Comparison of ENCODE assay signal across 26 mouse cellular contexts in genomic region chr15:81356946-81357345, GRCm38 (mm10). TPM values are rescaled to one million over a fixed set of nuclear protein-coding genes. Genes with fewer than 3 reads are reported as not detected.
DNase-seq lines count a peak whose midpoint lies in the region; ATAC-seq and TF ChIP-seq lines count a peak whose summit lies in the region.
"Had no signal": no experiment of that assay in that cellular context is flagged by ENCODE, and none has a peak within 500 bp of the region (broad histone marks: within the 10 kb centered on the region; RNA-seq: fewer than 3 reads in every experiment).

No protein-coding gene starts in this region.

- no peaks in the 10 kb centered on the region for H3K36me3 ChIP-seq in hindbrain, embryonic 16.5 days (ENCODE audit: control insufficient read depth, insufficient read depth, low read length)
- no peaks in the 10 kb centered on the region for H3K36me3 ChIP-seq in hindbrain, embryonic 12.5 days
- H3K36me3 ChIP-seq in stomach, postnatal 0 days (ENCODE audit: control insufficient read depth, insufficient read depth, low read length) = no peaks in the 10 kb centered on the region
- H3K36me3 ChIP-seq: midbrain, embryonic 12.5 days; neural tube, embryonic 15.5 days had no signal

- intact Hi-C loops in heart, postnatal 25 days (cut with DNase I) = no loop called here

- DNase-seq in urinary bladder, adult 2 months (ENCODE audit: low spot score) = peak; percentile 40
- DNase-seq in urinary bladder, postnatal 10 days (ENCODE audit: low spot score) = no peak
- no peak for DNase-seq in stomach, postnatal 0 days (ENCODE audit: low spot score)
- DNase-seq in adrenal gland, postnatal 14 days = no peak
- no peak for DNase-seq in heart, postnatal 25 days (ENCODE audit: low spot score)
- DNase-seq: adrenal gland, adult 2 months; cerebellum, adult 11 months; cerebellum, postnatal 10 days; heart, postnatal 14 days; kidney, adult 11 months; kidney, postnatal 14 days; liver, postnatal 0 days; lung, postnatal 10 days; spleen, adult 18-20 months; thymus, postnatal 25 days had no signal

- WGBS in hindbrain, embryonic 16.5 days = 46% methylated on average over 5 of the region's 5 CpGs
- 50% methylated on average over 5 of the region's 5 CpGs for WGBS in hindbrain, embryonic 12.5 days
- 36% methylated on average over 5 of the region's 5 CpGs for WGBS in stomach, postnatal 0 days

- TF ChIP-seq CTCF in stomach, postnatal 0 days (IDR thresholded peaks at IDR 0.05; ENCODE audit: low read depth) = no peak

- TF ChIP-seq EP300 in stomach, postnatal 0 days (optimal IDR thresholded peaks at IDR 0.05) = no peak

- no peak overlapping the region for H3K9ac ChIP-seq in hindbrain, embryonic 16.5 days (ENCODE audit: low read depth, low read length)
- H3K9ac ChIP-seq in hindbrain, embryonic 12.5 days = no peak overlapping the region
- no peak overlapping the region for H3K9ac ChIP-seq in stomach, postnatal 0 days (ENCODE audit: low read length)
- H3K9ac ChIP-seq: heart, embryonic 12.5 days; liver, postnatal 0 days; midbrain, embryonic 12.5 days; neural tube, embryonic 15.5 days had no signal

- H3K4me1 ChIP-seq in hindbrain, embryonic 16.5 days (ENCODE audit: control insufficient read depth, insufficient read depth, low read depth, low read length) = peaks cover 13% of the 10 kb centered on the region
- H3K4me1 ChIP-seq in hindbrain, embryonic 12.5 days = peaks cover 22% of the 10 kb centered on the region
- 0 out of 2 replicates have a peak, but pooled peaks cover 4% of the 10 kb centered on the region for H3K4me1 ChIP-seq in stomach, postnatal 0 days (replicated peaks; ENCODE audit: control insufficient read depth, insufficient read depth)

- no peak overlapping the region for H3K4me2 ChIP-seq in hindbrain, embryonic 16.5 days (ENCODE audit: low read length)
- H3K4me2 ChIP-seq in hindbrain, embryonic 12.5 days (replicated peaks) = no peak overlapping the region
- peak overlapping the region; percentile 11; the same call in 1 of the 2 replicates for H3K4me2 ChIP-seq in stomach, postnatal 0 days (replicated peaks; ENCODE audit: low read depth)
- H3K4me2 ChIP-seq: heart, embryonic 12.5 days; midbrain, embryonic 12.5 days; neural tube, embryonic 15.5 days had no signal

- peak overlapping the region; percentile 17; the same call in 1 of the 2 replicates for H3K27ac ChIP-seq in hindbrain, embryonic 16.5 days (ENCODE audit: low read depth, low read length)
- H3K27ac ChIP-seq in hindbrain, embryonic 12.5 days = no peak overlapping the region
- H3K27ac ChIP-seq in stomach, postnatal 0 days (replicated peaks) = peak overlapping the region; percentile 63
- H3K27ac ChIP-seq: hindbrain, postnatal 0 days; midbrain, embryonic 12.5 days; neural tube, embryonic 15.5 days had no signal

- H3K27me3 ChIP-seq in hindbrain, embryonic 16.5 days (replicated peaks; ENCODE audit: control insufficient read depth, insufficient read depth, low read length) = no peaks in the 10 kb centered on the region
- H3K27me3 ChIP-seq in hindbrain, embryonic 12.5 days = no peaks in the 10 kb centered on the region
- H3K27me3 ChIP-seq in stomach, postnatal 0 days (ENCODE audit: control insufficient read depth, insufficient read depth, low read length) = no peaks in the 10 kb centered on the region
- H3K27me3 ChIP-seq: heart, embryonic 12.5 days; midbrain, embryonic 12.5 days; neural tube, embryonic 15.5 days had no signal

- H3K4me3 ChIP-seq in hindbrain, embryonic 16.5 days (ENCODE audit: low read length) = no peak overlapping the region
- no peak overlapping the region for H3K4me3 ChIP-seq in hindbrain, embryonic 12.5 days
- no peak overlapping the region for H3K4me3 ChIP-seq in stomach, postnatal 0 days (ENCODE audit: low read depth, low read length)
- H3K4me3 ChIP-seq: heart, embryonic 12.5 days; midbrain, embryonic 12.5 days; neural tube, embryonic 15.5 days had no signal

- no peak for ATAC-seq in hindbrain, embryonic 16.5 days
- ATAC-seq in hindbrain, embryonic 12.5 days (ENCODE audit: low FRiP score) = no peak
- ATAC-seq in stomach, postnatal 0 days (ENCODE audit: low FRiP score, low TSS enrichment) = no peak
- ATAC-seq: hindbrain, postnatal 0 days; liver, postnatal 0 days had no signal

- no peaks in the 10 kb centered on the region for H3K9me3 ChIP-seq in hindbrain, embryonic 16.5 days (ENCODE audit: control insufficient read depth, low read length)
- H3K9me3 ChIP-seq in hindbrain, embryonic 12.5 days (replicated peaks) = no peaks in the 10 kb centered on the region
- no peaks in the 10 kb centered on the region for H3K9me3 ChIP-seq in stomach, postnatal 0 days (ENCODE audit: control insufficient read depth, low read length)
- H3K9me3 ChIP-seq: heart, embryonic 12.5 days; midbrain, embryonic 12.5 days; neural tube, embryonic 15.5 days had no signal

RNA-seq across cellular contexts. Expression of gene Slc25a17, which starts 3.7 kb away (rescaled TPM):
- 131 and 133 TPM in 2 replicates for polyA plus RNA-seq in hindbrain, embryonic 16.5 days (2015; fragmentation: Nextera tagmentation; extraction: Ambion mirVana)
- polyA plus RNA-seq in hindbrain, embryonic 12.5 days (2016; fragmentation: Nextera tagmentation; extraction: Ambion mirVana) = 106 and 111 TPM in 2 replicates
- 76.6 and 91.1 TPM in 2 replicates for polyA plus RNA-seq in urinary bladder, adult 2 months (2012; rRNA removed)
- polyA plus RNA-seq in stomach, postnatal 0 days (2015; fragmentation: Nextera tagmentation; extraction: Ambion mirVana) = 84.6 and 85.1 TPM in 2 replicates
- total RNA-seq in adrenal gland, postnatal 14 days (2021) = 139 and 141 TPM in 2 replicates
- 10 to 100 TPM; 17.2 to 17.8 TPM for total RNA-seq in heart, postnatal 25 days (2021)

RNA-seq across cellular contexts. Expression of gene St13, which starts 42.9 kb away (rescaled TPM):
- 200 and 211 TPM in 2 replicates for polyA plus RNA-seq in hindbrain, embryonic 16.5 days (2015; fragmentation: Nextera tagmentation; extraction: Ambion mirVana)
- polyA plus RNA-seq in hindbrain, embryonic 12.5 days (2016; fragmentation: Nextera tagmentation; extraction: Ambion mirVana) = 194 TPM in 2 replicates
- polyA plus RNA-seq in urinary bladder, adult 2 months (2012; rRNA removed) = 67.1 and 80.0 TPM in 2 replicates
- polyA plus RNA-seq in stomach, postnatal 0 days (2015; fragmentation: Nextera tagmentation; extraction: Ambion mirVana) = 79.5 and 80.2 TPM in 2 replicates
- 256 and 303 TPM in 2 replicates for total RNA-seq in adrenal gland, postnatal 14 days (2021)
- 100 to 1,000 TPM in 1 of 2 experiments, 10 to 100 TPM in 1; 86.0 to 108 TPM for total RNA-seq in heart, postnatal 25 days (2021)

RNA-seq across cellular contexts. Expression of gene Xpnpep3, which starts 43.0 kb away (rescaled TPM):
- polyA plus RNA-seq in hindbrain, embryonic 16.5 days (2015; fragmentation: Nextera tagmentation; extraction: Ambion mirVana) = 8.3 and 10.6 TPM in 2 replicates
- polyA plus RNA-seq in hindbrain, embryonic 12.5 days (2016; fragmentation: Nextera tagmentation; extraction: Ambion mirVana) = 11.4 and 11.6 TPM in 2 replicates
- 8.1 and 8.2 TPM in 2 replicates for polyA plus RNA-seq in urinary bladder, adult 2 months (2012; rRNA removed)
- polyA plus RNA-seq in stomach, postnatal 0 days (2015; fragmentation: Nextera tagmentation; extraction: Ambion mirVana) = 3.7 and 4.1 TPM in 2 replicates
- total RNA-seq in adrenal gland, postnatal 14 days (2021) = 21.6 and 29.2 TPM in 2 replicates
- 10 to 100 TPM; 10.2 to 12.6 TPM for total RNA-seq in heart, postnatal 25 days (2021)

RNA-seq across cellular contexts. Expression of gene Dnajb7, which starts 51.2 kb away (rescaled TPM):
- 0.95 and 1.3 TPM in 2 replicates for polyA plus RNA-seq in hindbrain, embryonic 16.5 days (2015; fragmentation: Nextera tagmentation; extraction: Ambion mirVana)
- 1.6 and 1.8 TPM in 2 replicates for polyA plus RNA-seq in hindbrain, embryonic 12.5 days (2016; fragmentation: Nextera tagmentation; extraction: Ambion mirVana)
- 0.04 TPM in 1 of 2 replicates, not detected in the other for polyA plus RNA-seq in urinary bladder, adult 2 months (2012; rRNA removed)
- polyA plus RNA-seq in stomach, postnatal 0 days (2015; fragmentation: Nextera tagmentation; extraction: Ambion mirVana) = 0.56 and 0.70 TPM in 2 replicates
- total RNA-seq in adrenal gland, postnatal 14 days (2021) = not detected in 2 replicates
- not detected for total RNA-seq in heart, postnatal 25 days (2021)
- total RNA-seq: adrenal gland, adult 2 months; gastrocnemius, adult 18-20 months; heart, postnatal 14 days; hindbrain, postnatal 0 days; layer of hippocampus, adult 8-10 months; left cerebral cortex, postnatal 25 days; megakaryocyte progenitor cell, adult 5-6 weeks had no signal
- polyA plus RNA-seq: adrenal gland, adult 2 months; liver, adult 2 months had no signal
